Mouse (Mus musculus) megakaryocyte, embryonic 14.5 days (primary cell): ENCODE data around the gene Tbc1d4.

Source experiments
- FLI1 ChIP-seq: IDR thresholded peaks from 2 replicates; pipeline ENCODE4 v1.6.1; 2012; ENCODE audit warnings: low read length, inconsistent platforms, mixed read lengths
- GATA1 ChIP-seq: IDR thresholded peaks from 3 replicates; pipeline ENCODE4 v1.6.1; 2012; ENCODE audit warnings: mixed read lengths, low read length, inconsistent platforms, borderline replicate concordance

DNA sequence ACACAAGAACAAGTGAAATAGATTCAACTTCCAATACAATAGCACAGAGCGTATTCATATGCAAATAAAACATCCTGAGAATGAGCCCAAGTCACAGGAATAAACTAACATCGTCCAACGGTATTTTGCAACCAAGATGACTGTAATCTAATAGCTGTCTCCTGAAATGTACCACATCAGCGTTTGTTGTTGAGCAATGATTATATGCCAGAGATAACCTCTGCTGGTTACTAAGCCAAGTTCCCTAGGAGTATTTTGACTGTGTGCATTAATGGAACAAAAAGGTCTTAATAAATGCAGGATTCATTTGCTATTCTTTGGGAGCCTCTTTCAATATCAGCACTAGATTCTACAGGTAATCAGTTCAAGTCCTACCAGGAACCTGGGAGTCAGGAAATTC lies 161.1 kb downstream of the Tbc1d4 start:
- TF ChIP-seq FLI1 (no peak), GATA1 (no peak)
